Mouse (Mus musculus) forebrain, embryonic 10.5 days (tissue): ENCODE data around the gene Sh3rf3. TPM values are rescaled to one million over a fixed set of nuclear protein-coding genes. Genes with fewer than 3 reads are reported as not detected.
"Not testable (repeated sequence)": the region's sequence is repeated elsewhere in the genome, so short reads cannot be mapped to it uniquely, and the experiment has no call there.

Source experiments
- DNase-seq: peaks from one replicate; pipeline ENCODE4 v3.0.0-alpha.2; 2017; ENCODE audit warnings: low spot score; ENCODE audit errors: extremely low spot score
- H3K27ac ChIP-seq: fragments of 300-500 bp; sonication (generic); 2 replicates; pipeline ENCODE4 v1.5.1; 2016; ENCODE audit warnings: mild to moderate bottlenecking
- H3K27me3 ChIP-seq: fragments of 300-500 bp; sonication (generic); 2 replicates; pipeline ENCODE4 v1.6.1; 2016; ENCODE audit warnings: mild to moderate bottlenecking; ENCODE audit not compliant: poor library complexity, severe bottlenecking
- H3K36me3 ChIP-seq: fragments of 300-500 bp; sonication (generic); replicated peaks from 2 replicates; pipeline ENCODE4 v1.6.1; 2016; ENCODE audit warnings: mild to moderate bottlenecking, moderate library complexity
- H3K4me1 ChIP-seq: fragments of 300-500 bp; sonication (generic); 2 replicates; pipeline ENCODE4 v1.6.1; 2016
- H3K4me3 ChIP-seq: fragments of 300-500 bp; sonication (generic); 2 replicates; pipeline ENCODE4 v1.5.1; 2016; ENCODE audit warnings: mild to moderate bottlenecking, moderate library complexity
- H3K9me3 ChIP-seq: fragments of 300-500 bp; sonication (generic); 2 replicates; pipeline ENCODE4 v1.6.1; 2016; ENCODE audit warnings: mild to moderate bottlenecking, moderate library complexity
- WGBS: fragments of 180-500 bp; shearing (Covaris S2); methylation state at CpG from one replicate; pipeline ENCODE4 v1.1.7; 2016; 5-methylcytosine and 5-hydroxymethylcytosine counted together
- polyA plus RNA-seq: library from polyadenylated mRNA; unstranded; fragments of >200 nt; fragmentation: Nextera tagmentation; extraction: Ambion mirVana; gene quantifications from 2 replicates; pipeline ENCODE4 v1.2.1, GENCODE M21; 2016

Gene Sh3rf3
- polyA plus RNA-seq, 1 experiment from 2014 or later, result 0.48 TPM

DNA sequence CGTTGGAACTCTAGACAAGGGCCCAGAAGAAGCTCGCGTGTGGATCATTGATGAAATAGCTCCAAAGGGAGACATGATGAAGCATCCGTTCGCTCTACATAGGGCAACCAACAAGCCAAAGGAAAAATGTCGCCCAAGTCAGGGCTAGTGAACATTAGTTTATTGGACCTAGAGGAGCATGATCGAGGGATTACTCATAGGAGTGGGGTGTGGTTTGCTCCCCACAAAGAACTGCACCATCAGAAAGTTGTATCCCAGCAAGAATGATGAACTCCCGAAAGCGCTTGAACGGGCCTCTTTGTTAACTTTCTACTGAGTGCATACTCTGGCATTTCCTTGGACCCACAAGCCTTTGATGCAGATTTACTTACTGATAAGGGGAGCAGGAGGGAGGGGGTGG, 263.5 kb downstream of the Sh3rf3 start:
- H3K9me3 ChIP-seq, result no peaks in the 10 kb centered on the region
- DNase-seq, result no peak
- no peak overlapping the region for H3K4me3 ChIP-seq
- no peaks in the 10 kb centered on the region for H3K36me3 ChIP-seq
- H3K27me3 ChIP-seq, result no peaks in the 10 kb centered on the region
- no peak overlapping the region for H3K27ac ChIP-seq
- H3K4me1 ChIP-seq, result peaks cover 15% of the 10 kb centered on the region
- 95% methylated on average over 10 of the region's 10 CpGs for WGBS

GRCm38 (mm10) chr10:59077909-59078308, 264.8 kb downstream of the Sh3rf3 start:
- no peaks in the 10 kb centered on the region for H3K36me3 ChIP-seq
- H3K4me3 ChIP-seq, result no peak overlapping the region
- 0 out of 2 replicates have a peak overlapping the region, but pooled peaks have one; percentile 17 for H3K27ac ChIP-seq
- 86% methylated on average over 10 of the region's 10 CpGs for WGBS
- H3K9me3 ChIP-seq, result no peaks in the 10 kb centered on the region
- DNase-seq, result no peak
- no peaks in the 10 kb centered on the region for H3K27me3 ChIP-seq
- peaks cover 6% of the 10 kb centered on the region; the same call in 1 of the 2 replicates for H3K4me1 ChIP-seq

GRCm38 (mm10) chr10:59085604-59086003, 272.4 kb downstream of the Sh3rf3 start:
- Histone ChIP-seq H3K4me3 (no peak overlapping the region), H3K27ac (no peak overlapping the region), H3K27me3 (no peaks in the 10 kb centered on the region), H3K36me3 (no peaks in the 10 kb centered on the region), H3K4me1 (peaks cover 16% of the 10 kb centered on the region), H3K9me3 (no peaks in the 10 kb centered on the region)
- DNase-seq, result no peak
- WGBS, result 94% methylated on average over 5 of the region's 5 CpGs

GRCm38 (mm10) chr10:59086578-59086977, 273.4 kb downstream of the Sh3rf3 start:
- no peaks in the 10 kb centered on the region for H3K27me3 ChIP-seq
- no peak overlapping the region for H3K4me3 ChIP-seq
- H3K4me1 ChIP-seq, result peaks cover 26% of the 10 kb centered on the region
- WGBS, result 93% methylated on average over 5 of the region's 5 CpGs
- no peak for DNase-seq
- H3K9me3 ChIP-seq, result no peaks in the 10 kb centered on the region
- H3K36me3 ChIP-seq, result no peaks in the 10 kb centered on the region
- no peak overlapping the region for H3K27ac ChIP-seq

DNA sequence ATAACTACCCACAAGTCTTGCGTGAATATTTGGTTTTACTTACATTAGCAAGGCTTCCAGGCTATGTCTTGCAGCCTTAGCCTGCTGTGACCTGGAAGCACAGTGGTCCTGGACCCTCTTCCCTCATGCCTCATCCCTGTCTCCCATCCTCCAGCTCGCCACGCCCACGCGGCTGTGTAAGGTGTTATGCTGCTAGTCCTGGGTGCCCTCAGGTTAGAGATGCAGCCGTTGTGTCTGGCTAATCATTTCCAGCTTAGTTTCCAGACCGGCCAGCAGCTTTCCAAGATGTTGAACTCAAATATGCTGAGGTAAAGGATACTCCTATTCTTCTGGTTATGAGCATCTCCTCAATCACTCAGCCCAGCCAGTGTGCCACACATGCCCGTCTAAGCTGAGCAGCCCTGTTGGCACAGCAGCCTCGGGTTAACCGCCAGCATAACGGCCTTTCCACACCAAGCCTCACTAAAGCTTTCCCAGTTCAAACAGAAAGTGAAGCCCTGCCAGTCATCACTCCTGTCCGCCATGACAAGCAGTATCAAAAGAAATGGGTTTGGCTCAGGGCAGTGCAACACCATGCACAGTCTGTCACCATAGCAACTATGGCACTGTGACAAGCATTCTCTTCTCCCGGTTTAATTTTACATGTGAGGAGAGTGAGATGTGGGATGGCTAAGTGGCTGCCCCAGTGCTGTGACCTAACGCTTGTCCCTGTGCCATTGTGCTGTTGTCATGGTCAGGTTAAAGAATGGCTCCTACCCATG, 276.9 kb downstream of the Sh3rf3 start:
- peaks cover 50% of the 10 kb centered on the region for H3K4me1 ChIP-seq
- H3K36me3 ChIP-seq, result no peaks in the 10 kb centered on the region
- WGBS, result 79% methylated on average over 14 of the region's 14 CpGs
- peak overlapping the region; percentile 77 for H3K27ac ChIP-seq
- no peaks in the 10 kb centered on the region for H3K27me3 ChIP-seq
- H3K4me3 ChIP-seq, result peak overlapping the region; percentile 5; the same call in 1 of the 2 replicates
- no peaks in the 10 kb centered on the region for H3K9me3 ChIP-seq
- DNase-seq, result peak; percentile 44

DNA sequence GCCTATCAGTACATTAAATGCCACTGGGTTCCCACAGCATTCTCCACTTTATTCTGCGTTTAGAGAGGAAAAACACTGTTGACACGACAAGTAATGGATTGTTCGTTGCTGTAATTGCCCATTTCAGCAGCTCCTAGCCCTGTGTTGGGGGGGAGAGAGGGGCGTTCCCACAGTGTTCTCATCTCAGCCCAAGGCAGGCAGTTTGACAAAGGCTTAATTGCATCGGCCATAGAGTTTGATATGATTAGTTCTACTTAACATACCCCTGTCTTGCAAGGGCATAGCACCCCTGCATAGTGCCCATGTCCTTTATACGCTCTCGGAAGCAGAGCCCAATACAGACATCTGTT, 277.4 kb downstream of the Sh3rf3 start:
- Histone ChIP-seq H3K4me3 (peak overlapping the region; percentile 5; the same call in 1 of the 2 replicates), H3K4me1 (peaks cover 50% of the 10 kb centered on the region), H3K27ac (peak overlapping the region; percentile 77), H3K36me3 (no peaks in the 10 kb centered on the region), H3K27me3 (no peaks in the 10 kb centered on the region), H3K9me3 (no peaks in the 10 kb centered on the region)
- DNase-seq, result no peak
- WGBS, result 67% methylated on average over 7 of the region's 7 CpGs

GRCm38 (mm10) chr10:59091556-59091955, 278.4 kb downstream of the Sh3rf3 start:
- Histone ChIP-seq H3K4me1 (peaks cover 50% of the 10 kb centered on the region), H3K27me3 (no peaks in the 10 kb centered on the region), H3K9me3 (no peaks in the 10 kb centered on the region), H3K4me3 (no peak overlapping the region), H3K36me3 (no peaks in the 10 kb centered on the region), H3K27ac (peak overlapping the region; percentile 77)
- no peak for DNase-seq
- 93% methylated on average over 8 of the region's 8 CpGs for WGBS

- DNase-seq, result no peak
- no peaks in the 10 kb centered on the region for H3K27me3 ChIP-seq
- H3K9me3 ChIP-seq, result no peaks in the 10 kb centered on the region
- H3K4me3 ChIP-seq, result no peak overlapping the region
- peak overlapping the region; percentile 77 for H3K27ac ChIP-seq
- H3K4me1 ChIP-seq, result peaks cover 50% of the 10 kb centered on the region
- 89% methylated on average over 7 of the region's 7 CpGs for WGBS
- H3K36me3 ChIP-seq, result no peaks in the 10 kb centered on the region
These were observed 278.8 kb downstream of the Sh3rf3 start for GRCm38 (mm10) chr10:59091988-59092387.

DNA sequence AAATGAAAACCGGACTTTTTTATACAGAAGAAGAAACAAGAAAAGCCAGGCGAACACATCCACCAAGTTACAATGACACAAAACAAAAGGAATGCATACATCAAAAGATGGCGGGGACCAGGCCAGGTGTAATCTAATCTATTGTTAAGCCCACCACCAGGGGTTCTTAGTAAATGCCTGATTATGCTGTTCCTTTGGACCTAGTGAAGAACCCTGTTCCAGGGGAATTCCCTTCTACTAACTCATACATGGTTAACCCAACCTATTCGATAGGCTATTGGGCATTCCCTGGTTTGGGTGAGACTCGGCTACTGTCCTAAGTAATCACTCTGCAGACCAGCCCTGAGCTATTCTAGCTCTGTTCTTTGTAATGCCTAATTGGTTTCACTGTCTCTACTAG, 289.9 kb downstream of the Sh3rf3 start:
- not testable (repeated sequence) for H3K36me3 ChIP-seq, H3K27me3 ChIP-seq, H3K9me3 ChIP-seq, H3K4me3 ChIP-seq, H3K4me1 ChIP-seq, H3K27ac ChIP-seq, DNase-seq
- WGBS, result 86% methylated on average over 5 of the region's 5 CpGs

GRCm38 (mm10) chr10:59104683-59105082, 291.5 kb downstream of the Sh3rf3 start:
- Histone ChIP-seq H3K27ac (no peak overlapping the region), H3K9me3 (no peaks in the 10 kb centered on the region), H3K36me3 (no peaks in the 10 kb centered on the region), H3K27me3 (no peaks in the 10 kb centered on the region), H3K4me1 (0 out of 2 replicates have a peak, but pooled peaks cover 8% of the 10 kb centered on the region), H3K4me3 (no peak overlapping the region)
- no peak for DNase-seq
- WGBS, result 93% methylated on average over 5 of the region's 5 CpGs

DNA sequence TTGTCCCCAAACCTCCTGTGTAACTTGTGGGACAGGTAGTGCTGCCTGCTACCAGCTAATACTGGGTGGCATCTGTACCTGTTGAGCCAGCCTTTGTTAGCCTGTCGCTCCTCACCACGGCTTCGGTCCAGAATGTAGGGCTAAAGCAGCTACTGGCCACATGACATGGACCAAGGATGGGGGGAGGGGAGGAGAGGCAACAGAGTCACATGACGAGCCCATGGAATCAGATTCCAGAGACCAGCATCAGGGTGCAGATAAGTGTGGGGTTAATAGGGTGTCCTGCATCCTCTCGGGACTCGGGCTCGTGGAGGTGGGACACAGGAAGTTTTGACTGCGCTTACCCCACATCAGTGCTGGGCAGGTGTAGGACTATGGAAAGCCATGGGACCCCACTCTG, 292.7 kb downstream of the Sh3rf3 start:
- no peaks in the 10 kb centered on the region for H3K36me3 ChIP-seq
- H3K4me3 ChIP-seq, result no peak overlapping the region
- no peak overlapping the region for H3K27ac ChIP-seq
- no peaks in the 10 kb centered on the region for H3K27me3 ChIP-seq
- 89% methylated on average over 8 of the region's 8 CpGs for WGBS
- H3K4me1 ChIP-seq, result 0 out of 2 replicates have a peak, but pooled peaks cover 8% of the 10 kb centered on the region
- no peak for DNase-seq
- no peaks in the 10 kb centered on the region for H3K9me3 ChIP-seq

GRCm38 (mm10) chr10:59106644-59107043, 293.5 kb downstream of the Sh3rf3 start:
- H3K9me3 ChIP-seq, result no peaks in the 10 kb centered on the region
- H3K4me1 ChIP-seq, result 0 out of 2 replicates have a peak, but pooled peaks cover 8% of the 10 kb centered on the region
- no peak overlapping the region for H3K4me3 ChIP-seq
- no peak overlapping the region for H3K27ac ChIP-seq
- H3K36me3 ChIP-seq, result no peaks in the 10 kb centered on the region
- WGBS, result 85% methylated on average over 3 of the region's 3 CpGs
- H3K27me3 ChIP-seq, result no peaks in the 10 kb centered on the region
- no peak for DNase-seq

DNA sequence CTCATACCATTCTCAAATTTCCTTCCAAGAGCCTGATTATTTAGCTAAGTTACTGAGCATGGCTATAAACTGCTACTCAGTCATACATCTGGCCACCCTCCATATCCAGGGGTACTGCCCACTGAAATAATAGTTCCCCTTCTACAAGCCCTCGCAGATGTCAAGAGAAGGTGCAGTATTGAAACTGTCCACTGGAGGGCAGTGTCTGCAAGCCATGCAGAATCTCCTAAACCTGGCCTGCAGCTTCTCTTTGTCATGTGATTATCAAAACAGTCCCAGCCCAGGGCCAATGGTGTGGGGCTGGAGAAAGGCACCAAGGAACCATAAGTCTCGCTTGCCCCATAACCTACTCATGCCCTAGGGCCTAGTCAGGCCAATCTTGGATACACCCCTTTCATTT, 295.9 kb downstream of the Sh3rf3 start:
- DNase-seq, result peak; percentile 63
- Histone ChIP-seq H3K27ac (no peak overlapping the region), H3K36me3 (no peaks in the 10 kb centered on the region), H3K4me1 (0 out of 2 replicates have a peak, but pooled peaks cover 8% of the 10 kb centered on the region), H3K9me3 (no peaks in the 10 kb centered on the region), H3K27me3 (no peaks in the 10 kb centered on the region), H3K4me3 (no peak overlapping the region)
- 53% methylated on average over 2 of the region's 2 CpGs for WGBS
